Mouse (Mus musculus) hindbrain, embryonic 10.5 days (tissue): ENCODE results near the gene Tnfrsf4. TPM values are rescaled to one million over a fixed set of nuclear protein-coding genes. Genes with fewer than 3 reads are reported as not detected.
A peak's percentile ranks its signal among the peaks of the same experiment; 100 is the strongest.

ENCODE experiments used
- DNase-seq: peaks from one replicate; pipeline ENCODE4 v3.0.0-alpha.2; 2017; ENCODE audit warnings: low spot score
- H3K27ac ChIP-seq: fragments of 300-500 bp; sonication (generic); 2 replicates; pipeline ENCODE4 v1.5.1; 2016; ENCODE audit warnings: mild to moderate bottlenecking, moderate library complexity
- H3K27me3 ChIP-seq: fragments of 300-500 bp; sonication (generic); 2 replicates; pipeline ENCODE4 v1.6.1; 2016; ENCODE audit warnings: mild to moderate bottlenecking; ENCODE audit not compliant: poor library complexity, insufficient read depth, severe bottlenecking
- H3K36me3 ChIP-seq: fragments of 300-500 bp; sonication (generic); 2 replicates; pipeline ENCODE4 v1.6.1; 2016; ENCODE audit warnings: mild to moderate bottlenecking, moderate library complexity
- H3K4me1 ChIP-seq: fragments of 300-500 bp; sonication (generic); replicated peaks from 2 replicates; pipeline ENCODE4 v1.6.1; 2016; ENCODE audit warnings: mild to moderate bottlenecking
- H3K4me3 ChIP-seq: fragments of 300-500 bp; sonication (generic); 2 replicates; pipeline ENCODE4 v1.5.1; 2016; ENCODE audit warnings: mild to moderate bottlenecking, moderate library complexity
- H3K9me3 ChIP-seq: fragments of 300-500 bp; sonication (generic); 2 replicates; pipeline ENCODE4 v1.6.1; 2016; ENCODE audit warnings: mild to moderate bottlenecking, moderate library complexity
- WGBS: fragments of 180-500 bp; shearing (Covaris S2); methylation state at CpG from one replicate; pipeline ENCODE4 v1.1.7; 2016; 5-methylcytosine and 5-hydroxymethylcytosine counted together
- microRNA counts: library from miRNA; unstranded; fragments of <30 nt; microRNA quantifications from one replicate; lab custom pipeline; 2017
- polyA plus RNA-seq: library from polyadenylated mRNA; unstranded; fragments of >200 nt; fragmentation: Nextera tagmentation; extraction: Ambion mirVana; gene quantifications from 2 replicates; pipeline ENCODE4 v1.2.1, GENCODE M21; 2016

Gene Tnfrsf4
- polyA plus RNA-seq, 1 experiment from 2014 or later: 0.30 TPM

DNA sequence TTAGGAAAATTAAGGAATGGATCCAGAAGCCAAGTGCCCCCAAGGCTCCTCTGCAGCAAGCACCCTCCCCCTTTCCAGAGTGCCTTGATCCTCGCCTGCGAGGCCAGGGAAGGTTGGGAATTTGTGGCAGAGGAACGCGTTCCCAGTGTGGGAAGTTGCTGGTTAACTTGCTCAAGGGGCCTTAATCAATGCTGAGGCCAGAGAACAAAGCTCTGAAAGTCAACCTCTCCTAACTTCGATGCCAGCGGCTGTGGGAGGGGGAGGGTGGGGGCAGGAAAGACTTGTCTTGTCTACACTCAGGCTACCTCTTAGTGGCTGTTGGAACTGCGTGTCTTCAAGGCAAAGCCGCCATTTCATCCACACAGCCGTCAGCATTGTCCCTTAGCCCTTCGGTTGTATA, 44.1 kb downstream of the Tnfrsf4 start:
- Histone ChIP-seq H3K4me1 (0 out of 2 replicates have a peak, but pooled peaks cover 4% of the 10 kb centered on the region), H3K36me3 (no peaks in the 10 kb centered on the region), H3K4me3 (peak overlapping the region; percentile 24; the same call in 1 of the 2 replicates), H3K27me3 (no peaks in the 10 kb centered on the region), H3K9me3 (no peaks in the 10 kb centered on the region), H3K27ac (no peak overlapping the region)
- no peak for DNase-seq
- WGBS: 70% methylated on average over 10 of the region's 10 CpGs

DNA sequence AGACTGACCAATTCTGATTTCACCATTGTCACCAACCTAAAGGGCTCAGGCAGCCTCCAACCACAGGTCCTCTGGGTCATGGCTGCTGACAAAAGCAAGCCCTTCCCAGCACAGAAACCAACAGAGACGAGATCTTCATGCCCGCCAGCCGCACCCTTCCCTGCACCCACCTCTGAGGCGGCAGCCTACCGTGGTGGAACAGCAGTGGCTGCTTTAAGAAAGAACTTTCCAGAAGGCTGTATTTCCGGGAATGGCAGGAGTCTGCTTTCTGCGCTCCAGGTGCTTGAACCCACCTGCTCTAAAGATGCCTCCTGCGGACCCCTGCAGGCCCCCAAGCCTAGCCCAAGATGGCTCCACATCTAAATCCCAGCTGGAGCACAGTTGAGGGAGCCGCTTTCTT, 45.2 kb downstream of the Tnfrsf4 start:
- no peak for DNase-seq
- peak overlapping the region; percentile 31; the same call in 1 of the 2 replicates for H3K4me3 ChIP-seq
- H3K36me3 ChIP-seq: no peaks in the 10 kb centered on the region
- peak overlapping the region; percentile 72 for H3K27ac ChIP-seq
- H3K27me3 ChIP-seq: no peaks in the 10 kb centered on the region
- H3K4me1 ChIP-seq: peaks cover 8% of the 10 kb centered on the region
- no peaks in the 10 kb centered on the region for H3K9me3 ChIP-seq
- 72% methylated on average over 9 of the region's 9 CpGs for WGBS

DNA sequence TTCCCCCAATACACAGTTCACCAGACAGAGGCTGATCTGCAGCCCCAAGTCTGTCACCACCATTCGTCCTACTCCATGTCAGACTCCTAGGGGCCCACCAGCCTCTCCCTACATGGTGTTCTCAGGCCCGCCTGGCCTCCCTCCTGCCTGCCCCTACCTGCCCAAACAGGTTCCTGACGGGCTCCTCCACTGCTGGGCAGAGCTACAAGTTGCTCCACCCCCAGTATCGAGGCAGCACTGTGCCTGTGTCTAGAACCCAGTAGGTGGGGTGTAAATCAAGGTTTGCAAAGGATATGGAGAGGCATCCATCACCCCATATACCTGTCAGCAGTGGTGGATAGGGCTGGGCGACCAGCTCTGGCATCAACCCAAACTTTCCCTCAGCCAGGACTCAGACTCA, 45.6 kb downstream of the Tnfrsf4 start, which contains the start of gene Ttll10:
Gene Ttll10 (minus strand): TSS at position 154 of the 400 bp plus-strand sequence.
- WGBS: 41% methylated on average over 5 of the region's 5 CpGs
- DNase-seq: peak; percentile 8
- peak within 1 kb of the TSS; percentile 72 for H3K27ac ChIP-seq
- H3K9me3 ChIP-seq: no peaks in the 10 kb centered on the region
- H3K27me3 ChIP-seq: no peaks in the 10 kb centered on the region
- H3K36me3 ChIP-seq: no peaks in the 10 kb centered on the region
- peaks cover 12% of the 10 kb centered on the region for H3K4me1 ChIP-seq
- peak within 1 kb of the TSS; percentile 31 for H3K4me3 ChIP-seq

DNA sequence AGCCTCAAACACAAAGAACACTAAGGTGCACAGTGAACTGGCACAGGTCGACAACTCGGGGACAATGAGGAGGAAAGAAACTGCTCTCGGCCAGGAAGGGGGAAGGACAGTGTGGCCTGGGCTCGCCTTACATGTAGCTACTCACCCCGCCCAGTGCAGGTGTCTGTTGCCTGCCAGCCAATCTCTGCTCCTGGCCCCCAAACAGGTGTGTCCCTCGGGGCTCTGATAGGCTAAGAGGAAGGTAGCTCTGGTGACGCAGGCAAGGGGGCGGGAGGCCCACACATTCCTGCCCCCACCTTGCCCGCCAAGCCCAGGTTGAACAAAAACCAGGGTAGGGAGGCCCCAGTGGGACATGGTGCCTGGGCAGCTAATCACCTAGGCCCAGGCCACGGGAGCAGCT, 46.1 kb downstream of the Tnfrsf4 start:
- H3K4me3 ChIP-seq: peak overlapping the region; percentile 31
- peaks cover 15% of the 10 kb centered on the region for H3K4me1 ChIP-seq
- WGBS: 39% methylated on average over 10 of the region's 10 CpGs
- DNase-seq: peak; percentile 26
- H3K27me3 ChIP-seq: no peaks in the 10 kb centered on the region
- no peaks in the 10 kb centered on the region for H3K36me3 ChIP-seq
- H3K9me3 ChIP-seq: no peaks in the 10 kb centered on the region
- peak overlapping the region; percentile 72 for H3K27ac ChIP-seq

DNA sequence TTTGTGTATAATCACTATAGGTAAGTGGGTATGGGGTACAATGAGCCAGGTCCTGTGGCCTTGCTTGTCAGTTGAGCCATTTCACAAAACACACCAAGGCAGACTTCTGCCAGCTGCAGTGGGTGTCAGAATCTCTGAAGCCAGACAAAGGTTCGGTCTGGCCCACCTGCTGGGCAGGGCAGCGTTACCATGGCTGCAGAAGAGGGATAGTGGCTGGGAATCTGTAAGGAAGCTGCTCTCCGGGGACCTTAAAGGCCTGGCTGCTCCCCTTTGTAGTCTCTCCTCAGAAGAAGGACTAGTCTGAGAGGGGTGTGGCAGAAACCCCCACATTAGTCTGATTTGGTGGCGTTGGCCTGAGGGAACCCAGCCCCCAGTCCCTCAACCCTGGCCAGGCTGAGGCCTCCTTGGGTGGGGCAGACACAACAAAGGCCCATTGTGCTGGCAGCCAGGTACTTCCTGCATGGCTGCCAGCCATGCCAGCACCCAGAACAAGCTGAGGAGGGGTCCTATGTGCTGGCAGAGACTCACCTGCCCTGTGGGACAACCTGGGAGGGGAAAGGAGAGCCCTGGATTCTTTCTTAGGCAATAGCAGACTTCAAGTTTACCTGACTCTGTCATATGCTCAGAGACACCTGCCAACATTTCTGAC, 50.3 kb downstream of the Tnfrsf4 start:
- peak; percentile 38 for DNase-seq
- Histone ChIP-seq H3K4me1 (peaks cover 15% of the 10 kb centered on the region), H3K4me3 (no peak overlapping the region), H3K9me3 (no peaks in the 10 kb centered on the region), H3K27ac (peak overlapping the region; percentile 78), H3K36me3 (no peaks in the 10 kb centered on the region), H3K27me3 (no peaks in the 10 kb centered on the region)
- 6% methylated on average over 4 of the region's 4 CpGs for WGBS

DNA sequence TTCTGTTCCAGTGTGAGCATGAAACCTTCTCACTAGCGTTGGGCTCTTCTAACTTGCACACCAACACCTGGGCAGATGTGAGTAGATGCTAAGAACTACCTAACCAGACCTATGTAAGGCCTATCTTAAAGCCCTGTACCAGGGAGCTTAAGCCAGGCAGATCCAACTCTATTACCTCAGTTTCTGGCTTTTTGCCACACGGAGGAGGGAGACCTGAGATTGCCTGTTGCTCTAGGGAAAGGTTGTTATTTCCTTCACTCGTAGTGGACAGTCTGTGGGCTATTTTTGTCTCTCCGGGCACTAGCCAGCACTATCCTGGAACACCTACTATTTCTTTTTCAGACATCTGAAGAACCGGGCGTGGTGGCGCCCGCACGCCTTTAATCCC, 50.9 kb downstream of the Tnfrsf4 start:
- H3K9me3 ChIP-seq: no peaks in the 10 kb centered on the region
- WGBS: 86% methylated on average over 9 of the region's 9 CpGs
- H3K27me3 ChIP-seq: no peaks in the 10 kb centered on the region
- no peak for DNase-seq
- H3K27ac ChIP-seq: peak overlapping the region; percentile 78
- no peaks in the 10 kb centered on the region for H3K36me3 ChIP-seq
- peaks cover 18% of the 10 kb centered on the region for H3K4me1 ChIP-seq
- H3K4me3 ChIP-seq: no peak overlapping the region

DNA sequence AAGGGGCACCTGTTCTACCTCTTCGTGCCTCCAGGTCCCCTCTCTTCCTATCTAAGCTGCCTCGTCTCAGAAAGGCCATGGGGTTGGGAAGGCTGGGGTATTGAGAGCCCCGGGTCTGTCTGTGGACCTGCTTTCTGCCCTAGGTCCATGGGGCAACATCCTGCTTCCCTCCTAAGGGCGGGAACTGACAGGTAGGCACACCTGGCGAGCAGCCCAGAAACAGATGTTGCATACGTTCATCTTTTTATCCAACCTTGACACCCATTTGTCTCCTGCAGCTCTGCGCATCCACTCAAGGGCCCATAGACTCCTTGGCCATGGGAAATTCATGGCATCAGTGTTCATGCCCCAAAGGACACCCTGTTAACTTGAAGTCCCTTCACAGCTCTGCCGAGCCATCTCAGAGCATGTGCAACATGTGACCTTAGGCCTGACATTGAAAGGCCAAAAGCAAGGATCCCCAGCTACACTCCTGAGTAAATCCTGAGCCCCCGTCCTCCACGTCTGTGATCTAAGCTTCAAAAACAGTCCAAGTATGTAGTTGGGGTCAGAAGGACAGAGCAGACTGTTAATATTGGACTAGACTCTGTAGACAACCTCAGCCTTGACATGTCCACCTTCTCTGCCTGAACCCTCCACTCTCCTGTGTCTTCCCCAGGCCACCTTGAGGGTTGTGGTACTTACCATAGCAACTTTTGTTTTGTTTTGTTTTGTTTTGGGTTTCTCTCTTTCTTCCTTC, 51.7 kb downstream of the Tnfrsf4 start:
- H3K27ac ChIP-seq: no peak overlapping the region
- H3K36me3 ChIP-seq: no peaks in the 10 kb centered on the region
- no peak for DNase-seq
- no peak overlapping the region for H3K4me3 ChIP-seq
- peaks cover 22% of the 10 kb centered on the region for H3K4me1 ChIP-seq
- 86% methylated on average over 10 of the region's 10 CpGs for WGBS
- H3K9me3 ChIP-seq: no peaks in the 10 kb centered on the region
- no peaks in the 10 kb centered on the region for H3K27me3 ChIP-seq

MicroRNAs within 50 kb of the gene (microRNA counts, 519-probe panel; counts per million panel counts)
- microRNA mmu-miR-200a (lab: Ali Mortazavi, UCI) (1,255 counts per million, percentile 77 among the panel's probes with 10 or more counts), microRNA mmu-miR-200b (lab: Ali Mortazavi, UCI) (5,356 counts per million, percentile 95 among the panel's probes with 10 or more counts), microRNA mmu-miR-429 (lab: Ali Mortazavi, UCI) (1,255 counts per million, percentile 77 among the panel's probes with 10 or more counts)

Other genes starting within 250 kb of the Tnfrsf4 start
- 13.4 and 14.0 TPM in 2 replicates for gene Vwa1, start 239.1 kb upstream of the Tnfrsf4 start, polyA plus RNA-seq
- 0.31 and 0.67 TPM in 2 replicates for gene Tmem88b, start 228.0 kb upstream of the Tnfrsf4 start, polyA plus RNA-seq
- gene Ankrd65, start 223.4 kb upstream of the Tnfrsf4 start, polyA plus RNA-seq: 0.18 TPM in 1 of 2 replicates, not detected in the other
- gene Mrpl20, start 211.0 kb upstream of the Tnfrsf4 start, polyA plus RNA-seq: 252 and 253 TPM in 2 replicates
- gene Ccnl2, start 201.4 kb upstream of the Tnfrsf4 start, polyA plus RNA-seq: 167 and 178 TPM in 2 replicates
- 171 and 186 TPM in 2 replicates for gene Aurkaip1, start 182.6 kb upstream of the Tnfrsf4 start, polyA plus RNA-seq
- gene Mxra8, start 174.2 kb upstream of the Tnfrsf4 start, polyA plus RNA-seq: 56.1 and 56.7 TPM in 2 replicates
- 4.3 and 5.1 TPM in 2 replicates for gene Dvl1, start 166.4 kb upstream of the Tnfrsf4 start, polyA plus RNA-seq
- 0.37 and 0.41 TPM in 2 replicates for gene Tas1r3, start 150.5 kb upstream of the Tnfrsf4 start, polyA plus RNA-seq
- gene Cptp, start 144.4 kb upstream of the Tnfrsf4 start, polyA plus RNA-seq: 22.0 and 24.8 TPM in 2 replicates
- gene Ints11, start 144.3 kb upstream of the Tnfrsf4 start, polyA plus RNA-seq: 103 and 104 TPM in 2 replicates
- gene Pusl1, start 122.1 kb upstream of the Tnfrsf4 start, polyA plus RNA-seq: 49.4 and 52.8 TPM in 2 replicates
- gene Acap3, start 122.0 kb upstream of the Tnfrsf4 start, polyA plus RNA-seq: 32.2 and 41.4 TPM in 2 replicates
- 146 and 157 TPM in 2 replicates for gene Ube2j2, start 70.0 kb upstream of the Tnfrsf4 start, polyA plus RNA-seq
- gene C1qtnf12, start 51.5 kb upstream of the Tnfrsf4 start, polyA plus RNA-seq: 24.4 and 25.2 TPM in 2 replicates
- gene B3galt6, start 21.2 kb upstream of the Tnfrsf4 start, polyA plus RNA-seq: 13.8 and 17.2 TPM in 2 replicates
- gene Sdf4, start 21.0 kb upstream of the Tnfrsf4 start, polyA plus RNA-seq: 131 and 135 TPM in 2 replicates
- 1.3 and 1.4 TPM in 2 replicates for gene Tnfrsf18, start 12.3 kb downstream of the Tnfrsf4 start, polyA plus RNA-seq
- 0.27 and 0.30 TPM in 2 replicates for gene Ttll10, start 45.6 kb downstream of the Tnfrsf4 start, polyA plus RNA-seq
- 62.3 and 72.7 TPM in 2 replicates for gene 9430015G10Rik, start 96.1 kb downstream of the Tnfrsf4 start, polyA plus RNA-seq
- gene Rnf223, start 116.7 kb downstream of the Tnfrsf4 start, polyA plus RNA-seq: 0.71 and 0.75 TPM in 2 replicates
- gene Agrn, start 183.6 kb downstream of the Tnfrsf4 start, polyA plus RNA-seq: 72.6 and 85.8 TPM in 2 replicates
- 0.50 TPM in 1 of 2 replicates, not detected in the other for gene Isg15, start 187.0 kb downstream of the Tnfrsf4 start, polyA plus RNA-seq
- gene AW011738, start 189.5 kb downstream of the Tnfrsf4 start, polyA plus RNA-seq: 4.3 and 7.0 TPM in 2 replicates
- gene Perm1, start 202.0 kb downstream of the Tnfrsf4 start, polyA plus RNA-seq: 1.2 and 1.8 TPM in 2 replicates
- 22.3 and 23.0 TPM in 2 replicates for gene Plekhn1, start 221.0 kb downstream of the Tnfrsf4 start, polyA plus RNA-seq
- 91.4 and 108 TPM in 2 replicates for gene Noc2l, start 222.2 kb downstream of the Tnfrsf4 start, polyA plus RNA-seq
- gene Samd11, start 241.8 kb downstream of the Tnfrsf4 start, polyA plus RNA-seq: 2.1 and 2.7 TPM in 2 replicates